In the genomic region with DNA sequence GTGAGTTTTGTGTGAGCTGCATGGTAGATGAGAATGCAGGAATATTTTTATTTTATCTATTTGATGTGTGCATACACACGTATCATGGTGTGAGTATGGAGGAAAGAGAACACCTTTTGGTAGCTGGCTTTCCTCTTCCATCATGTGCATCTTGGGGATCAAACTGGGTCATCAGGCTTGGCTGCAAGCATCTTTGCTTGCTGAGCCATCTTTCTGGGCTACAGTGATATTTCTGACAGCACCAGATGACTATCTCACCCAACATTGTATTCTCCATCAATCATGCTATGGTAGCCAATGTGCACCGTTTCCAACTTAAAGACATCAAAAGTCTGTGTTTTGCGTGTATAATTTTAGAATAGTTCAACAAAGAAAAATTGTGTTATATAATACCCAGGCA, we compare ENCODE assay signal across 21 mouse cellular contexts.
"Had no signal": no experiment of that assay in that cellular context is flagged by ENCODE, and none has a peak within 500 bp of the region (broad histone marks: within the 10 kb centered on the region; RNA-seq: fewer than 3 reads in every experiment).

No protein-coding gene starts in this region.

- H3K9ac ChIP-seq: kidney, embryonic 15.5 days; limb, embryonic 13.5 days; liver, embryonic 12.5 days; liver, embryonic 15.5 days; lung, embryonic 15.5 days; midbrain, embryonic 12.5 days; midbrain, embryonic 15.5 days; neural tube, embryonic 12.5 days; neural tube, embryonic 15.5 days; stomach, embryonic 15.5 days had no signal

- ATAC-seq: liver, embryonic 12.5 days; midbrain, embryonic 15.5 days had no signal

- H3K27ac ChIP-seq: kidney, embryonic 15.5 days; layer of hippocampus, adult 2 months; limb, embryonic 10.5 days; limb, embryonic 13.5 days; liver, embryonic 12.5 days; lung, embryonic 15.5 days; macrophage; midbrain, embryonic 12.5 days; midbrain, embryonic 15.5 days; neural tube, embryonic 12.5 days; neural tube, embryonic 15.5 days; stomach, embryonic 15.5 days had no signal

- H3K27me3 ChIP-seq: kidney, embryonic 15.5 days; limb, embryonic 13.5 days; liver, embryonic 12.5 days; liver, embryonic 15.5 days; lung, embryonic 15.5 days; midbrain, embryonic 12.5 days; midbrain, embryonic 15.5 days; neural tube, embryonic 12.5 days; neural tube, embryonic 15.5 days; stomach, embryonic 15.5 days had no signal

- H3K36me3 ChIP-seq: kidney, embryonic 15.5 days; limb, embryonic 10.5 days; limb, embryonic 13.5 days; liver, embryonic 12.5 days; liver, embryonic 15.5 days; lung, embryonic 15.5 days; midbrain, embryonic 12.5 days; midbrain, embryonic 15.5 days; neural tube, embryonic 12.5 days; neural tube, embryonic 15.5 days; stomach, embryonic 15.5 days had no signal

- H3K4me3 ChIP-seq: kidney, embryonic 15.5 days; layer of hippocampus, adult 2 months; limb, embryonic 10.5 days; limb, embryonic 13.5 days; liver, embryonic 12.5 days; liver, embryonic 15.5 days; lung, embryonic 15.5 days; midbrain, embryonic 12.5 days; midbrain, embryonic 15.5 days; neural tube, embryonic 12.5 days; neural tube, embryonic 15.5 days; stomach, embryonic 15.5 days had no signal

- H3K4me1 ChIP-seq: kidney, embryonic 15.5 days; limb, embryonic 10.5 days; limb, embryonic 13.5 days; lung, embryonic 15.5 days; midbrain, embryonic 12.5 days; midbrain, embryonic 15.5 days; neural tube, embryonic 12.5 days; neural tube, embryonic 15.5 days; stomach, embryonic 15.5 days had no signal

- DNase-seq: kidney, postnatal 10 days; layer of hippocampus, adult 9-11 months; liver; lung, adult 18-20 months; lung, postnatal 10 days; right cerebral cortex, postnatal 25 days; spleen, adult 18-20 months; thymus, postnatal 25 days had no signal

- H3K4me2 ChIP-seq: kidney, embryonic 15.5 days; limb, embryonic 13.5 days; liver, embryonic 12.5 days; liver, embryonic 15.5 days; lung, embryonic 15.5 days; midbrain, embryonic 12.5 days; midbrain, embryonic 15.5 days; neural tube, embryonic 12.5 days; neural tube, embryonic 15.5 days; stomach, embryonic 15.5 days had no signal

- H3K9me3 ChIP-seq: kidney, embryonic 15.5 days; limb, embryonic 10.5 days; limb, embryonic 13.5 days; liver, embryonic 12.5 days; liver, embryonic 15.5 days; lung, embryonic 15.5 days; midbrain, embryonic 12.5 days; midbrain, embryonic 15.5 days; neural tube, embryonic 12.5 days; neural tube, embryonic 15.5 days; stomach, embryonic 15.5 days had no signal
